Mouse (Mus musculus): ENCODE data around the gene Pdlim4. TPM values are rescaled to one million over a fixed set of nuclear protein-coding genes. Genes with fewer than 3 reads are reported as not detected.
"Not testable (repeated sequence)": the region's sequence is repeated elsewhere in the genome, so short reads cannot be mapped to it uniquely, and the experiment has no call there.

Gene Pdlim4
- total RNA-seq, 2 experiments from 2014 or later = 5.1 to 5.6 TPM

DNA sequence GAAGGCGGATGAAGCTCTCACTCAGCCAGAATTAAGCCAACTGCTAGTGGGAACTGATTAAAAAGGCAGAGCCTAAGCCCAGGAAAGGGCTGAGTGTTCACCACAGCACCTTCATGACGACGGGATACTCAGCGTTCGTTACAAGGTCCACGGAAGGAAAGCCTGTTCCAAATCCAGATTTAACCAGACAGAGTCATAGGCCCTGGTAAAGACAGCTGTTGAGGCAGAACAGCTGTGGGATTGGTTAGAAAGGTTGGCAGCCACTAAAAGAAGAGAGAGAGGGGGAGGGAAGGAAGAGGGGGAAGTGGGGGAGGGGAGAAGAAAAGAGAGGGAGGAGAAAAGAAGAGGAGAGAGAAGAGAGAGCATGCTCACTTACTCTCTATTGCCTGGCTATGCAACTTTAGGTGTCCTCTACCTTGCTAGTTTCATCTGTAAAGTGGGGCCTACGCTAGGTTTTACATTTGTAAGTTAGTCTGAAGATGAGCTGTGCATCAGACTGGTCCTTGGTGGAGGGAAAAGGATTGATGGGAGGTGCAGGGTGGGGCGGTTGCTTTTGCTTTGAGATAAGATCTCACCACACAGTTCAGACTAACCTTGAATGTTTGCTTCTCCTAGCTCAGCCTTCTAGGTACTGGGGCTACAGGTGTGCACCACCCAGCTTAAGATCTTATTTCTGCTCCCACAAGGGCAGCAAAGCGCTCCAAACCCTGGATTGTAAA lies 5.9 kb downstream of the Pdlim4 start:
- DNase-seq (ENCODE audit: low spot score) = no peak

DNA sequence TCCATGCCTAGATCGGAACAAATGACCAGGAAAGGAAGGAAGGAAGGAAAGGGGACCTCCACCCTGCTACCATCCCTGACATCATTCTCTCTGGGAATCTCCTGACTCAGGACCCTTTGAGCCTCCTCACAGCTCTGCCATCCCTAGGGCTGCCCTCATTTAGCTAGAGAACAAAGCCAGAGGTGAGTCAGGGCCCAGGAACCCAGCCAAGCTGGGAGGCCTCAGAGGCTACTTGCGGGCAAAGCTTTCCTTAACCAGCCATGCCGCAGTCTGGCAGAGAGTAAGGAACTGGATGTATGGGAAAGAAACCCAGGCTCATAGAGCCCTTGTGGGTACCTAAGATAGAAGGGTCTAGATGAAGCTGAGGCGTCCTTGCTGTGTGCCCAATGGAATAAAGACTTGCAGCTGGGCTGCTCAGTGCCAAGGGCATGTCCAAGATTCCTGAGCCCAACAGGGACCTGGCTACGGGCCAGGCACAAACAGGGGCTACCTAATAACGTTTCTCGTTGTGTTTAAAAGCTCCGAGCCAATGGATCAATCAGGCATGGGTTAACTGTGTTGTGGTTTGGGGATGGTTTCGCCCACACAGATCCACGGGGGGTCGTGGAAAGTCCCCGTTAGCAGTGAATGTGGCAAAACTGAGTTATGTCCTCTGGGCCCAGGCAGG lies 6.6 kb downstream of the Pdlim4 start:
- DNase-seq (ENCODE audit: low spot score) = peak; percentile 28

DNA sequence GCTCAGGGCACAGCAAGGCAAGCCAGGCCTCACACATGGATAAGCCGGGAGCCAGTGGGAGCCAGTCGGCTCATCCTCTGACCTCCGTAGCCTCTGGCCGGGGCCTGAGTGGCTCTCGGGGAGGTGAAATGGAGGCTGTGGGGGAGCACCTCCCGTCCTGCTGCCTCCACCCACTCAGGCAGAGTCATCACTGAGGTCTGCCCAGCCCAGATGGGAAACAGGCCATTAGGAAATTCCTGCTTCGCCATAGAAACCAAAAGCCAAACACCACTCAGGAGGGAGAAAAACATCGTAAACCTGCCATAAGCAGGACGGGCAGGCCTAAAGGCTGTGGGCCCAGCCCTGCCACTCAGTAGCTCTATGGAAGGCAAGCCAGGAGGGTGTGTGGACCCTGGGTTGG lies 8.5 kb downstream of the Pdlim4 start:
- DNase-seq (ENCODE audit: low spot score) = peak; percentile 75

DNA sequence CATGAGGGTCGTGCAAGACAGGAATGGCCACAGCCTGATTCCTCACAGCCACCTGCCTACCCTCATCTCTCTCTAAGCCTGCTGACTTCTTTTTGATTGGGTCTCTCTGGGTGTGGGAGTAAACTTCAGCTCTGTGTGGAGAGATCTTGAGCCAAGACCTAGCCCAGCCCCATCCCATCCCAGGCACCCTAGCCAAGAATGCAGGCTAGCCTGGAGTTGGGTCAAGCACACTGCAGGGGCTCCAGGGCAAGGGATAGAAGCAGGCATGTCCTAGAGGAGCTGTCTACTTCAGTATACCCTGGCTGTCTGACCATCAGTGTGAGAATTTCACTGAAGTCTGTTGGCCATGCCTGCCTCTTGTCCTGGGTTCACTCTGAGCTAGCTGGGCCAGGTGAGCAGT lies 9.3 kb downstream of the Pdlim4 start:
- no peak for DNase-seq (ENCODE audit: low spot score)

DNA sequence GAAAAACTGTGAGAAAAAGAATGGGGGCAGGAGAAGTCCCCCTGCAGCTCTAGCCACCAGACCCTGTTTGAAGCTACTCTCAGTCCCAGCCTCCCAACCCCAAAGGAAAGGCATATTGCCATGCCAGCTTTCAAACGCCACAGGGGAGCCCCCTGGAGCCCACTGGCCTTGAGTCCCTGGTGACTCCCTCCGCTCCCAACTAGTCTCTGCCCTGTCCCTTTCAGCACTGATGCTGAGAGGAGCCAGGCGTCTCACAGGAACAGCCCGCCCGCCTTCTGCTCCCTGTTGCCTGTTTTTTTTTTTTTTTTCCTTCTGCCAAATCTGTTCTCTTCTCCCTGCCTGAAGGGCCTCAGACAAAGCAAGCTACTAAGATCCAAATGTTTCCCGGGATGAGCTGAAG lies 10.2 kb downstream of the Pdlim4 start:
- no peak for DNase-seq (ENCODE audit: low spot score)

DNA sequence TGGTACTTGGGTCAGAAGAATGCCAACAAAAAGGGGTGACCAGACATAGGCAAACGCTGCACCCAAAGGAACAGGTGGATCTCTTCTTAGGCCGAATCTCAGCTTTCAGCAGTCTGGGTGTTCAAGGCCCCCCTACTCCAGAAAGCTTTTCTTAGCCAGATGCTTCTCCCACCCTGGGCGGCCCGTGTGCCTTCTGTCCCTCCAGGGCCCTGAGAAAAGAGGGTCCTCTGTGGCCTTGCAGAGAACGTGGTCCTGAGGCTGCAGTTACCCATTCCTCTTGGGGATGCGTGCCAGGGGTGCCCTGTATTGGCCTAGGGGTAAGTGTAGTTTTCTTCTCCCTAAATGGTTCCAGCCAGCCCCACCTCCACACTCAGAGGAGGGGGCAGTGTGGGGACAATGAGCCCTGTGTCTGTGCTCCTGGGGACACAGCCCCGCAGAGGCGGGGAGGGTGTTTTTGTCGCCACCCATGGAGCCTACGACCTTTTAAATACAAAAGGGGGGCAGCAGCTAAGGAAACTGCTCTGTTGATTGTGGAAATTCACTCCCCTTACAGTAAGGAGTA lies 10.7 kb downstream of the Pdlim4 start:
- no peak for DNase-seq (ENCODE audit: low spot score)

DNA sequence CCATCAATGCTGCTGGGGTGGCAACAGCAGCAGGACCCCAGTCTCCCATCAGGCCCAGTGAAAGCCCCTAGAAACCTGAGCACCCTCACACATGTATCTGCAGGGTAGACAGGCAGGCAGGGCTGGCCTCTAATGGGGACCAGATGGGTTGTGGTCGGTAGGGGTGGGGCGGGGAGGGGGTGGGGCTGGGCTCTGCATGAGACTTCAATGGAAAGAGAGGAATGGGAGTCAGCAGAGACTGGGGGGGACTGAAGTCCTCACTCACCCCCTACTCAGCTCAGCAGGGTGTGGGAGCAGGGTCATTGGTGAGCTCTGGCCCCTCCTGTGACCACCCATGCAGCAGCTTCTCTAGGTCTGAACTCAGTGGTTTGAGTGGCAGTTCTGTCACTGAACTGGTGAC lies 11.4 kb downstream of the Pdlim4 start:
- DNase-seq (ENCODE audit: low spot score) = no peak

DNA sequence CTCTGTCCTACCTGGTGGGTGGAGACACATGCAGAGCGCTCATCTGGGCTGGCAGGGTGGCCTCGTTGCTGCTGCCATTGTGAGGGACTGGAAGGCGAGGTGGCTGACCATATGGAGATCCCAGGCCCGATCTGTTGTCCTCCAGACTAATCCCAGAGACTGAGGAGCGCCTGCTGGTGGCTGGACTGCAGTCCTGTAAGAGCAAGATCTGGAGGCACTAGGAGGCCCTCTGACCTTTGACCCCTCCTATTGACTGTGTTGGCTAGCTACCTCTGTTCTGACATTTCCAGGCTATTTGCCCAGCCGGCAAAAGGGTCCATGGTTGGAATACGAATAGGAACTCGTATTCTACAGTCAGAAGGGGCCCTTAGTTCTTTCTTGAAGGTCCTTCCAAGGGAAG lies 12.7 kb downstream of the Pdlim4 start:
- DNase-seq (ENCODE audit: low spot score) = no peak

DNA sequence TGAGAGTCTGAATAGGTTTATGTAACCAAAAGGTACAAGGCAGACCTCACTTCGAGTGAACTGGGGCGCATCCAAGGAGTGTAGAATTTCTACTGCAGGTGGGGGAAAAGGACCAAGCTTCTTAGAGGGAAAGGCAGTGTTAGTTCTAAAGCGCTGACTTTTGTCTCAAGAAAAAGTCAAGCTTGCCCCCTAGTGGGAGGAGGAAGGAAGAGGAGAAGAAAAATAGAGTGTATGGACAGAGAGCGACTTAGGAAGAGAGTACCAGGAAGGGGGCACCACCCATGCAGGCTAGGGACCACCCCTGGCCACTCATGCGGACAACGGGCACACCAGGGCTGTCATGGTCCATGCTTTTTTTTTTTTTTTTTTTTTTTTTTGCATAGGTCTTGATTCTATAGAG lies 14.6 kb downstream of the Pdlim4 start:
- peak; percentile 66 for DNase-seq (ENCODE audit: low spot score)

DNA sequence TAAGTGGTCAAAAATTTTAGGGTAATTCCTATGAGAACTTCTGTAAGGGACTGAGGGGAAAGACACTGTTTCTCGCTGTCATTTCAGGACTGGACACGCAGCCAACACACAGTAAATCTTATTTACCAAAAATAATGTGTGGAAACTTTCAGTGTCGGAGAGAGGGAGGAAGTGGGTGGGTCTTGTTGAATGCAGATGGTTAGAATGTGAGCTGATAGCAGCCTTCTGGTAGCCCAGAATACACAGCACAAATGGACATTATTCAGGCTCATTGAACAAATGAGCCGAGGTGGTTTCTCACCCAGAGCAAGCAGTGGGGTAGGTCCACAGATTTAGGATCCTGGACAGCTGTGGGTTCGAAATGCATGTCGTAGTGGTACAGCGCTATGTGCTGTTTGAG lies 15.7 kb downstream of the Pdlim4 start:
- DNase-seq (ENCODE audit: low spot score) = no peak

DNA sequence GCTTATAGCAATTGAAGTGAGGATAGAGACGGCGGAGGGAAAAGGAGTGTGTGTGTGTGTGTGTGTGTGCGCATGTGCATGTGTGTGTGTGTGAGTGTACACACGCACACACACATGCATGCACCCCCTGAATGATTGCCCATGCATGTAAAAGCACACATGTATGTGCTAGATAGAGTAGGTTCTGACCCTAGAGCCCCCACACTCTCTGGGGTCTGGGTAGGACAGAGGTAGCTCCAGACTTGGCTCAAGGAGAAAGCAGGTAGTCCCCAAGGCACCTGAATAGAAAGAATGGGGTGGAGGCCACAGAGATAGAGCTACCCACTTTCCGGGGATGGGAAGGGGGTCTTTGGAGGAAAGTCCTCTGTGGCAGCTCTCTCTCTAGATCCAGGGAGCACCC lies 16.7 kb downstream of the Pdlim4 start:
- no peak for DNase-seq (ENCODE audit: low spot score)

DNA sequence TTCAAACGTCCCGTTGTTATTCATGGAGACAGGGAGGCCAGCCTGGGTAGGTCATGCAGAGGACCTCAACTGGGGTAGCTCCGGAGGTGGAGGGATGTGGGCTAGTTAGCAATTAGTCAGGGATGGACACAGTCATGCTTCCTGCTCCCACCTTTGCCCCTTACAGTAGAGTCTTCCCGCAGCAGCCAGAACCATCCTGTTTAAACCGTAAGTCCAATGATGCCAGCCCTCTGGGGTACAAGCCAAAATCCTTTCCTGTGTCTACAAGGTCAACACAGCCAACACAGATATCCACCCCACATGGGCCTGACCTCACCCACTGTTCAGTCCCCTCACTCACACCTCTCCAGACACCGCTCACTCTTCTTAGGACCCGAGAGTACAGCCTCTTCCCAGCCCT lies 17.7 kb downstream of the Pdlim4 start:
- DNase-seq (ENCODE audit: low spot score) = no peak

DNA sequence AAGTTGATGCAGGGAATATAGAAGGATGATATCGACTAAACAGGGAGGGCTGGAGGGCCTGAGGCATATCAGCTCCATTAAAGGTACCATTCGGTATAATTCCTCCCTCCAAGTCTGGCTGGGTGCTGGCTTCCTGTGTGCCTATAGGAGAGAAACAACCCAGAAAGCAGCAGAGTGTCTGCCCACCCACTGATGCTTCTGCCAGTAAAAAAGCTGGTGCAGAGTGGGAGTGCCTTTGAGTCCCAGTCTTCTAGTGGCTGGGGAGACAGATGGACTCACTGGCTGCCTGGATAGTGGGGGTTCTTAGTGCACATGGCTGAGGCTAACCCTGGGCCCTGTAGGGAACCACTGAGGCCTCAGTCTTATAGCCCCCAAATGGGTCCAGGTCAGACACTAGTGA lies 18.6 kb downstream of the Pdlim4 start:
- DNase-seq (ENCODE audit: low spot score) = no peak

DNA sequence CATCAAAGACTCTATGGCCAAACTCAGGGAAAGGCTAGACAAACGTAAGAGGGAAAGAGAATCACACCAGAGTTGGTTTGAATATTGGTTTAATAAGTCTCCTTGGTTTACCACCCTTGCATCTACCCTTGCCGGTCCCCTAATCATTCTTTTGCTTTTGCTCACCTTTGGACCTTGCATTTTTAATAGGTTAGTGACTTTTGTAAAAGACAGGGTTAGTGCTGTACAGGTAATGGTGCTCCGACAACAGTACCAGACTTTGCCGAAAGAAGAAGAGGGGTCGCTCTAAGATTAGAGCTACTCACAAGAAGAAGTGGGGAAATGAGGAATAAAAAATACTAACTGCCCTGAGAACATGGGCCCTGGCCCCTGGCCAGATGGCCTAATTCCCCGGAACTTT lies 28.1 kb downstream of the Pdlim4 start:
- no peak for DNase-seq (ENCODE audit: low spot score)

DNA sequence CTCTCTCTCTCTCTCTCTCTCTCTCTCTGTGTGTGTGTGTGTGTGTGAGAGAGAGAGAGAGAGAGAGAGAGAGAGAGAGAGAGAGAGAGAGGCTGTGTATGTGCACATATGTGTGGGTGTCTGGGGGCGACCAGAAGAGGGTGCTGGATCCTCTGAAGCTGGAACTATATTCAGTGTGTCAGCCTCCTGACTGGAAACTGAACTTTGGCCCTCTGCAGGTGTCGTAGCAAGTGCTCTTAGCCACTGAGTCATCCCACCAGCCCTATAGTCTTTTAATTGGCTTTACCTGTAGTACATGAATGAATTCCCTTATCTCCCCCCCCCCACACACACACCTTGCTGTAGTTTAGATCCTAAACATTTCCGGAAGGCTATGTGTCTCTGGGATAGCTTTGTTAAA lies 35.9 kb downstream of the Pdlim4 start:
- DNase-seq (ENCODE audit: low spot score) = not testable (repeated sequence)

DNA sequence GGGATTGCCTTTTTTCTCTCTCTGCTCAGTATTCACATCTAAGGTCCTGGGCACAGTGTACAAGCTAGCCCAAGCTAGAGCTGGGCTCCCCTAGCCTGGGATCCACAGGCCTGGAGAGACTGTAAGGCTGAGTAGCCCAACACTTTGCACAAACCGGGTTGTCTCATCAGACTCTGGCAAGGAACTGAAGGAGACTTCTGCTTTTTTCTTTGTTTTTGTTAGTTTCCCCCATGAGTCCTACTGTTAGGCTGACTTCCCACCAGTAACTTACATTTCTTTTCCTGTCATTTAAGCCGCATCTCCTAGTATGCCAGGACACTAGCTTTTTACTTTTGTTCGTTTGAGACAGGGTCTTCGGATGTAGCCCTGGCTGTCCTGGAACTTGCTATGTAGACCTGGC lies 39.8 kb downstream of the Pdlim4 start:
- DNase-seq (ENCODE audit: low spot score) = no peak

DNA sequence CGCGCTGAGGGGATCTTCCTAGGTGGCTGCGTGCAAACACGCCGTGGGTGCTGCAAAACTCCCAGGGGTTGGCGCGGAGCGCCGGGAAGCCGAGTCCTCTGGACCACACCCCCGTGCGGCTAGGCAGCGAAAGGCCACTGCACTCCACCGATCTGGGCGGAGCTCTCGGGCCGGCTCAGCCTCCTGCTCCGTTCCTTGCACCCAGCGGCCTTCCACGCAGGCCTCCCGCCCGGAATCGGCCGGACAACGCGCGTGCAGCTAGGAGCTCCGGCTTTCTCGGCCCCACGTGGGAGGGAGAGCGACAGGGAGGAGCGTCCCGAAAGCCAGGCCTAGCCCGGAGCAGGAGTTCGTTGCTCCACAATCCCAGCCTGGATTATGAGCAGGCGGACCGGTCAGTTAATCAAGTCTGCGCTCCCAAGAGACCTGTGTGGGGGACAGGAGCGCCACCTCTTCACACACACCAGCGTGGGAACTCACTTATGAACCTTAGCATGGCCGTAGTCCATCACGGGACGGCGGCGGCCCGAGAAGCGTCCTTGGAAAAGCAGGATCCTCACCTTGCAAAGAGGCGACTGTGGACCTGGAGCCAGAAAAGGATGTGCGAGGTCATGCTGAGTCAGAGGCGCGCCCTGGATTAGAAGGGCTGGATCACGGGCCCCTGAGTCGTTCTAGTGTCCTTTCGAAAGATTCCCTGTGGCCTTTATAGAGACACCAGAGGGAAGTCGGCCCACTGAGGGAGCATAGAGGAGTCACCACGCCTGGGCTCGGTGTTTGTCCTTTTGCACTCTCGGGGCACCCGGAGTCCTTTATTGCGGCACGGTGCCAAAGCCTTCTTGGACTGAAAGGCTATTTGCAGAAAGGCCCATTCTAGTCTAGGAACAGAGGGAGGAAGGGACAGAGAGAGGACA lies 40.5 kb downstream of the Pdlim4 start, which contains the start of gene Slc22a4:
Gene Slc22a4 (minus strand): TSS at position 47 of the 908 bp plus-strand sequence.
- peak; percentile 83 for DNase-seq (ENCODE audit: low spot score)

DNA sequence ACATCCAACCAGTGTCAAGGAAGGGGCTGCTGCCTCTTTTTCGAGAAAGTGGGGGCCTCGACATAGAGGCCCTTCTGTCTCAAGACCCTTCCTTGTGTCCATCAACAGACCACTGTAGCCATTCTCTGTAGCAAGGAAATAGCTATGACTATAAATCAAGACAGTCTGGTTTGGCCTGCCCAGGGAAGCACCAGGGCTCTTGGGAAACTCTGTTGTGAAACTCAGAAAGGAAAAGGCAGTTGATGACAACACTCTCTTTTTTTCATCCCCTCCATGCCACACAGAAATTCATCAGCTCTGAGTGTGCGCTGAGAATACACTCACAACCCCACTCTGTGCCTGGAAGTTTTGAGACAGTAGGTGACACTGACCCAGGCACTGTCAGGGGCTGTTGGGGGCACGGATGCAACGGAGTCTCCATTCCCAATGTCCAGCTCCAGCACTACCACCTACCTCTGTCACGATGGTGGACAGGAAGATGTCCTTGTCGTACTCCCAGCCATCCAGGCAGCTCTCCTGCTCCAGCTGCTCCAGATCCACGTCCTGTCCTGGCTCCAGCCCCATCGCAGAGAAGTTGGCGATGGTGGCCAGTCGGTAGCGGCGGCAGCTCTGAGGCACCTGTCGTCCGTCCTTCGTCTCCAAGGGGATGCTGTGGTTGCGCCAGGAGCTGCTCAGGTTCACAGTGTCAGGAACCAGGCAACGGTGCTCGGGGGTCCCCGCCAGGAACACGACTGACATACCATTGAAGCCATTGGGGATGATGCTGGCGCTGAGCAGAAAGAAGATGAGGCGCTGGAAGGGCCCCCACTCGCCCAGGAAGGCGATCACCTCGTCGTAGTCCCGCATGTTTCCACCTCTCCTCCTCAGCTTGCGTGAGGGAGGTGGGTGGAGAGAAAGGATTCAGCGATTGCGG lies 41.4 kb downstream of the Pdlim4 start:
- DNase-seq (ENCODE audit: low spot score) = no peak

DNA sequence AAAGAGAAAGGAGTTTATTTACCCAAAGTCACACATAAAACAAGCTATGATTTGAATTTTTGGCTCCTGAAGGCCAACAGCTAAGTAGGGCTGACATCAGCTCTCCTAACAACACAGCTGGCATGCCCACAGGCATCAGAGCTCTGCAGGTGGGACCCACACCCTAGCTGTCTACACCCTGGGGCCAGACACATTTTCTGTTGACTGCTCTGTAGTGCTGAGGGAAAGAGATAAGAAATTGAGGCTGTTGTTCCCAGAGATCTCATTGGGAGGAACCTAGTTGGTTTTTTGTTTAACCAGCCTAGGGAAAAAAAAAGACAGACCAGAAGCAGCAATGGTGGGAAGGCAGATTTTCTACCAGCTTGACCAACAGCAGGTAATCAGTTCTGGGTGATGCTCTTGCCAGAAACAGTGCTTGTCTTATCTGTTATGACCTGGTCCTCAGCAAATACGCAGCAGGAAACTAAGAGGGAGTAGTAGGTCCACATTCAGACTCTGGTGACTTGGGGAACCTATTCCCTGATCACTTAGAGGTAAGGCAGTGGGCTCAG lies 42.2 kb downstream of the Pdlim4 start:
- DNase-seq (ENCODE audit: low spot score) = no peak

DNA sequence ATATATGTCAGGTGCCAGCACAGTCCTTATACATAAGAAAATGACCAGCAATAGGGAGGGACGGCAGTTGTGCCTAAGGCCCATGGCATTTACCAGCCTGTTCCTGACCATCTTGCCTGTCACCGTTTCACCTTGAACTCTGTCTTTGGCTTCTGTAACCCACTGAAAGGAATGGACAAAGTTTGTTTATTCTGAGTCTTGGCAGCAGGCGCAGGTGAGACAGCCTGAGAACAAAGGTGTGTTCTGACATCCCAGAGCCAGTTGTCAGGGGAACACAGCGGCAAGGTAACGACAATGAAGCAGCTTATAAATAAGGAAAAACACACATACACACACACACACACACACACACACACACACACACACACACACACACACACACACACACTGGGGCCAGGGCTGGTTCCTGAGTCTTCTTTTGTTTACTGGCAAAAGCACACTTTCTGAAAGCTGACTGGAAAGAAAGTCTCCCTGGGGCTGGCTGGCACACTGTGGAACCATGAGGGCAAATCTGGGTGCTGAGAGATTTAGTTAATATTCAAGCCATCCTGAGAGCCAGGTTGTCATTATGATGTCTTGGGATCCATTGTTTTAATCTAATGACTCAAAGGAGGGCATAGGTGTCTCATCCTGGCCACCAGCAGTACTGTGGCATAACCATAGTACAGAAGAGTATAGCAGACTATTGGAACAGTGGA lies 47.3 kb downstream of the Pdlim4 start:
- DNase-seq (ENCODE audit: low spot score) = no peak

Data from gastrocnemius, adult 18-20 months (tissue).